Mouse (Mus musculus) urinary bladder, postnatal 25 days (tissue): ENCODE data around the gene Inava.
A peak's percentile ranks its signal among the peaks of the same experiment; 100 is the strongest.

Experiments
- DNase-seq: peaks from one replicate; pipeline ENCODE4 v3.0.0; 2022; ENCODE audit warnings: low spot score

Inava gene

DNA sequence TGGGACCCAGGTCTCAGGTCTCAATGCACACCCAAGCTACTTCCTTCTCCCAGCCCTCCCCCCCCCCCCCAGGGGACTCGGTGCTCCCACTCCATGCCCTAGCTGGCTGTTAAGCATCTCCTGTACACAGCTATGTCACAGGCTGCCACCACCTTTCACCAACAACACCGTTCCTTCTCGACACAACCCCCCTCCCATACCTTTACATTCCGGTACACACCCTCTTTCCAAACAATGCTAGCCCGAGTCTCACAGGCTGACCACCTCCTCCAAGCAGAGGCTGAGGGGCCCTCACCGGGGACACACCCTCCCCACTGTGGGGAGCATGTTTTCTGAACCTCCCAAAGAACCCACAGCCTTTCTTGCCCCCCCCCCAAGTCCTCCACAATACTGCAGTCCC is 2.5 kb downstream of the Inava start:
- peak; percentile 19 for DNase-seq

GRCm38 (mm10) chr1:136230201-136230600 is 3.9 kb downstream of the Inava start:
- DNase-seq, result peak; percentile 52

- no peak for DNase-seq
Measured at GRCm38 (mm10) chr1:136229040-136229373, 5.1 kb downstream of the Inava start.

DNA sequence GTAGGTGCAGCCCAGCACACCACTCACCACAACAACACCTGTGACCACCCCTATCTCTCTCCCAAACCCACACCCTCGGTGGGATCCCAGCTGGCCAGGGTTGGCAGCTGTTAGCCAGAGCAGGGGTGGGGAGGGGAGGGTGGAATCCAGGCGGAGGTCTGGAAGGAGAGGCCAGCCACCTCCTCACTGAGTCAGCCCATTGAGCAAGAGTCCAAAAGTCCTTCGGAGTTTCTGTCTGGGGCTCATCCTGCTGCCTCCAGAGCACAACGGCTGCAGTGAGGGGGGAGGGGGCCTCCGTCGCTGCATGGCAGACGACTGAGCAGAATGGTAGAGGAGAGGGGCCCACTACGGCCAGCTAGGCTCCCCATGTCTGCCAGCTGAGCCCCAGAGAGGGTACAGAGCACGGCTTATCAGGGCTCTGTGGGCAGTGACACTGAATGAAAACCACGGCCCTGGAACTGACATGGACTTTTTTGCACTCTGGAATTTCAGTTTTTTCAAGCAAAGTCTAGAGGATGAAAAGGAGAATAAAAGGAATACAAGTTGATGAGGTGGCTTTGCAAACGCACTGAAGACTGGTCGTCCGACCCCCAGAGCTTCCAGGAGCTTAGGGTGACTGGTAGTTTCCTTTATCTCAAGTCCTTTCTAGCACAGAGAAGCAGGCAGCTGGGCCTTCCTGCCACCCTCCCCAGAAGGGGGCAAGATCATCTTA is 5.6 kb downstream of the Inava start:
- DNase-seq, result peak; percentile 34

- DNase-seq, result peak; percentile 31
Measured at GRCm38 (mm10) chr1:136227870-136228269, 6.2 kb downstream of the Inava start.

DNA sequence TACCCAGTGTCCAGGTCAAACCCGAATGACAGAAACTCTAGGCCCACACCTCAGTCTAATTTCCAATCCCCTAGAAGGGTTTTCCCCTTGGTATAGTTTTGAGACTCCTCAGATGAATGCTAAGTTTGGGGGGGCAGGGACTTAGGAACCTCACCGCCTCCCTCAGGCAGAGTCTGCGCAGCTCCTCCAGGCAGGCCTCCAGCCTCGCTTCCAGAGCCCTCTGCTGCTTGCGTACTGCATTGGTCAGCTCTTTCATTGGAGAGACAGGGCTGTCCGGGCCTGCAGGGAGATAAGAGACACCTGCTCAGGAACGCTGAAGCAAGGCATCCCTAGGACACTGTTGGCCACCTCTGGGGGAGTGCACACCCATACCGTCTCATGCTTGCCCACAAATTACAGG is 7.4 kb downstream of the Inava start:
- no peak for DNase-seq

GRCm38 (mm10) chr1:136225846-136226245 is 8.2 kb downstream of the Inava start:
- no peak for DNase-seq

DNA sequence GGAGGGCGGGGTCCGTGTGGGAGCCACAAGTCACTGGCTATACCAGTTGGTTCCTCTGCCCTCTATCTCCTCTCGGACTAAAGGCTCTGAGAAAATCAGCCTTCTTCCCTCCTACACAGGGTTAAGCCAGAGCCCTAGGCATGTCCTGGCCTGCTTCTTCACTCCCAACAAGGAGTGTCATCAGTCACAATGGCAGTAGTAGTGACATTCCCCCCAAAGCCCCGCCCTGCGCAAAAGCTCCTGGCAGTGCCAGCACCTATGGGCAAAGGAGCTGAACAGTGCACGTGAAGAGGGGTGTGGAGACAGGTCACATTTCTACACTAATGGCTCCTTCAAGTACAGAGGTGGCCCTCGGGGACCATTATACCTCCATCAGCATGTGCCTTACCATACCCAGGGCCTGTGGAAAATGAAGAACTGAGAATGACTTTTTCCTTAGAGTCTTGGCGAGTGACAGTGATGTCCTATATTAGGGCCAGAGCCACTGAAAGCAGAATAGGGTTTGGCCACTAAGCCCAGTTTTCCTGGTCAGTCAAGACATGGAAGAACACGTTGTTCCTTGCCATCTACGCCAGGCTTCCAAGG is 10.2 kb downstream of the Inava start:
- DNase-seq, result peak; percentile 45

- DNase-seq, result no peak
Measured at GRCm38 (mm10) chr1:136222386-136222785, 11.7 kb downstream of the Inava start.

GRCm38 (mm10) chr1:136220037-136220871 is 13.8 kb downstream of the Inava start:
- DNase-seq, result peak; percentile 48

DNA sequence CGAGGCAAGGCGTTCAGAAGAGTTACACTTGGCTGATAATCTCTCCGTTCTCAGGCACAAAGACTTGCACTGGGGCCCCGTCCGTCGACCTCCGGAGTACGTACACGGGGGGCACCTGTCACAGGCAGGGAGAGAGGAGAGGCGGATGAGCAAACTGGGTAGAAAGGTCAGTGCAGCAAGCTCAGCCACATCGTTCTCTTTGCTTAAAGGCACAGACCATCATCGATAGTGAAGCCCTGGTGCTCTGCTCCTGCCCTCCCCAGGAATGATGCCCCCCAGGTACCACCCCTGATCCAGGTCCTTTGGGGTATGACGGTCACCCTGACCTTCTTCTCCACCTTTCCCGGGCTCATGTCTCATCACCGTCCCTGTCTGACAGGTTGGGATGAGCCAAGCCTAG is 19.8 kb downstream of the Inava start:
- DNase-seq, result no peak

DNA sequence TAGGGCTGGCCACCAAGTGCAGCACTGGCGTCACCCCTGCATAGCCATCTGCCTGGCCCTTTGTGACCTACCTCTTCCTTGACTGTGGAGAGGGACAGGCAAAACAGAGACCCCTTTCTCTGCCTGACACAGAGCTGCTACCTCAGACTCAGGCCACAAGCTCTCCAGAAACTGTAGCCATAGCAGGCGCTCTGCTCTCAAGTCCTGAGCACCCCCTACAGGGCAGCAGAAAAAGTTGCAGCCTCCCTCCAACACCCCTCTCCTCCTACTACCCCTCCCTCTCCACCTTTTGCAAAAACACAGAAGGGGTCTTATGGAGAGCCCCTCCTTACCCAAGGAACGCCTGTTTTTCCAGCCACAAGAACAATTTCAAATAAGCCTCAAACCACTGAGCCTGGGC is 21.3 kb downstream of the Inava start, which contains the start of gene Mroh3:
Mroh3 (minus strand) TSS at position 26 of the 400 bp plus-strand sequence.
- DNase-seq, result no peak

GRCm38 (mm10) chr1:136190033-136190432 is 44.0 kb downstream of the Inava start:
- no peak for DNase-seq

GRCm38 (mm10) chr1:136179511-136180001 is 54.5 kb downstream of the Inava start:
- no peak for DNase-seq

GRCm38 (mm10) chr1:136178741-136179140 is 55.3 kb downstream of the Inava start:
- DNase-seq, result no peak

- DNase-seq, result no peak
Measured at GRCm38 (mm10) chr1:136177085-136177484, 57.0 kb downstream of the Inava start.

GRCm38 (mm10) chr1:136175183-136175582 is 58.9 kb downstream of the Inava start:
- DNase-seq, result no peak

DNA sequence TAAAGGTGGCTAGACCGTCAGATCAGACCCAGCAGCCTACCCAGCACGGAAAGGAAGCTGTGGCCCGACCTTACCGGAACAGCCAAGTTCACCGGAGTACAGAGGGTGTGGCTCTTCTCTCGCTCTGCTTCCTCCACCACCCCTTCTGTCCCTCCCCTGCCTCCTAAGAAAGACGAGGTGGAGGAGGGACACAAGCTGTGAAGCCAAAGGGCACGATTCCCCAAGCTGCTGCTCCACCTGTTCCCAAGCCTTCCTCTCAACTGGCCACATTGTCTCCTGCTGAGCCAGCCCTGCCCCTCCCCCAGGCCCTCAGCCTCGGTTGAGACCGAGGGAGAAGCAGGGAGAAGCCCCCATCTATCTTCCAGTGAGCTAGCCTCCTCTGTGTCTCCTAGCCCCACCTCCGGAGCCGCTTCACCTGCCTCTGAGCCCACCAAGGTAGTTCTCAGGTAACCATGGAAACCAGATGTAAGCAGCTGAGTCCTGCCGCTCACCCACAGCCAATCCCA is 59.9 kb downstream of the Inava start:
- DNase-seq, result peak; percentile 19

- no peak for DNase-seq
Measured at GRCm38 (mm10) chr1:136172696-136173095, 61.4 kb downstream of the Inava start.

DNA sequence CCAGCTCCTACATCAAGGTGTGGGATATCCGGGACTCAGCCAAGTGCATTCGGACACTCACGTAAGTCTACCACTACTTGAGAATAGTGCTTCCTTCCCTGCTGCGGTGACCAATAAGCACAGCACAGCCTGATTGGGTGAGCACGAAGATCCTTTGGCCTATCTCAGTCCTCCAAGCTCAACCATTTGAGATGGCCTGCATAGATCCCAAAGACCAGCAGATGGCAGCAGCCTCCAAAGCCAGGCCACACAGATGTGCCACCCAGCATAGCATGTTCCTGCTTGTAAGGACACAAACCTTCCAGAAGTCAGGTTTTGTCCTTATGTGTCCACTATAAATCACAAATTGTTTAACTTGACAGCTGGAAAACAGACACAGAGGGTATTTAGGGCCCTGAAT is 64.0 kb downstream of the Inava start:
- DNase-seq, result peak; percentile 65

DNA sequence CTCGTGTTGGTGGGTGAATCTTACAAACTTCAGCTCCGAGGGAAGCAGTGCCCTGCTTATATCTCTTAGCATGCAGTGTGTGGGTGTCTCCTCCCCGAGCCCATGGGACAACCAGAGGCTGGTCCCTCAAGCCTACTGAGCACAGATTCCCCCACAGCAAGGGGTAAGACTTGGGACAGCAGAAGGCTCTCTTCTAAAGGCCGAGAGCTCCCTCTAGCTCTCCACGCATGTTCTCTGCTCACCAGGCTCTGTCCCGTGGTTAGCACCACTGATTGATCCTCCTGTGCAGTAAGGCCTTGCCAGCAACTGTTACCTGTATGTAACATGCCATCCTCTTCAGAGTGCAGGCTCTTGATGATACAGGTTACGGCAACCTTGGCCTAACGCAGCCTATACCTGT is 66.4 kb downstream of the Inava start:
- DNase-seq, result no peak

- no peak for DNase-seq
Measured at GRCm38 (mm10) chr1:136165436-136165835, 68.6 kb downstream of the Inava start.
